Mouse (Mus musculus) brain, embryonic 14.5 days (tissue): ENCODE measurements around the gene Trim7.

ENCODE experiments used
- CTCF ChIP-seq: fragments of 200-500 bp; IDR thresholded peaks from 2 replicates; pipeline ENCODE4 v1.5.1; 2012; ENCODE audit warnings: inconsistent platforms, mild to moderate bottlenecking, moderate library complexity, borderline replicate concordance; ENCODE audit not compliant: insufficient read depth, insufficient read length; ENCODE audit errors: extremely low read depth
- POLR2A ChIP-seq: fragments of 200-500 bp; IDR thresholded peaks from 2 replicates; pipeline ENCODE4 v1.6.1; 2012; ENCODE audit warnings: mild to moderate bottlenecking, inconsistent platforms, borderline replicate concordance; ENCODE audit not compliant: poor library complexity, insufficient read depth, insufficient read length, severe bottlenecking; ENCODE audit errors: extremely low read depth

GRCm38 (mm10) chr11:48777303-48777702 is 48.6 kb upstream of the Trim7 start:
- TF ChIP-seq POLR2A (no peak), CTCF (no peak)
